Mouse (Mus musculus) limb, embryonic 11.5 days (tissue): Measurements from ENCODE around the gene Pttg1. TPM values are rescaled to one million over a fixed set of nuclear protein-coding genes. Genes with fewer than 3 reads are reported as not detected.

Experiments
- ATAC-seq: fragments of 200-750 bp; cut with Nextera tagmentation; 2 replicates; pipeline ENCODE4 v1.8.0; 2017; ENCODE audit warnings: low read depth; ENCODE audit not compliant: insufficient number of reproducible peaks, low FRiP score, low TSS enrichment
- DNase-seq: peaks from one replicate; pipeline ENCODE4 v3.0.0-alpha.2; 2015; ENCODE audit warnings: low spot score
- H3K27ac ChIP-seq: fragments of 300-500 bp; sonication (generic); replicated peaks from 2 replicates; pipeline ENCODE4 v1.5.1; 2014; ENCODE audit warnings: low read depth, mild to moderate bottlenecking, low read length
- H3K27me3 ChIP-seq: fragments of 300-500 bp; sonication (generic); 2 replicates; pipeline ENCODE4 v1.6.1; 2014; ENCODE audit warnings: mild to moderate bottlenecking, low read length, mixed read lengths; ENCODE audit not compliant: control insufficient read depth, insufficient read depth
- H3K36me3 ChIP-seq: fragments of 300-500 bp; sonication (generic); 2 replicates; pipeline ENCODE4 v1.6.1; 2014; ENCODE audit warnings: mild to moderate bottlenecking, low read length, moderate library complexity, mixed read lengths; ENCODE audit not compliant: control insufficient read depth, insufficient read depth
- H3K4me1 ChIP-seq: fragments of 300-500 bp; sonication (generic); 2 replicates; pipeline ENCODE4 v1.6.1; 2014; ENCODE audit warnings: low read length, mixed read lengths; ENCODE audit not compliant: control insufficient read depth, insufficient read depth
- H3K4me2 ChIP-seq: fragments of 300-500 bp; sonication (generic); 2 replicates; pipeline ENCODE4 v1.6.1; 2014; ENCODE audit warnings: low read depth, mild to moderate bottlenecking, moderate library complexity; ENCODE audit not compliant: severe bottlenecking
- H3K4me3 ChIP-seq: fragments of 300-500 bp; sonication (generic); 2 replicates; pipeline ENCODE4 v1.5.1; 2014; ENCODE audit warnings: low read depth, low read length
- H3K9ac ChIP-seq: fragments of 300-500 bp; sonication (generic); 2 replicates; pipeline ENCODE4 v1.6.1; 2014; ENCODE audit warnings: mild to moderate bottlenecking, low read length
- H3K9me3 ChIP-seq: fragments of 300-500 bp; sonication (generic); 2 replicates; pipeline ENCODE4 v1.6.1; 2016; ENCODE audit warnings: low read length; ENCODE audit not compliant: control insufficient read depth
- WGBS: fragments of 180-500 bp; shearing (Covaris S2); extraction: QIAGEN DNeasy Blood & Tissue Kit; methylation state at CpG from one replicate; pipeline ENCODE4 v1.1.7; 2014; 5-methylcytosine and 5-hydroxymethylcytosine counted together
- microRNA counts: library from miRNA; unstranded; fragments of <30 nt; microRNA quantifications from one replicate; lab custom pipeline; 2016
- microRNA-seq: library from miRNA; unstranded; fragments of <30 nt; microRNA quantifications from one replicate; pipeline ENCODE4, GENCODE M21; 2016
- polyA plus RNA-seq: library from polyadenylated mRNA; unstranded; fragments of >200 nt; fragmentation: Nextera tagmentation; extraction: Ambion mirVana; gene quantifications from 2 replicates; pipeline ENCODE4 v1.2.1, GENCODE M21; 2014

The Pttg1 gene
- polyA plus RNA-seq, 1 experiment from 2014 or later = 100 TPM

DNA sequence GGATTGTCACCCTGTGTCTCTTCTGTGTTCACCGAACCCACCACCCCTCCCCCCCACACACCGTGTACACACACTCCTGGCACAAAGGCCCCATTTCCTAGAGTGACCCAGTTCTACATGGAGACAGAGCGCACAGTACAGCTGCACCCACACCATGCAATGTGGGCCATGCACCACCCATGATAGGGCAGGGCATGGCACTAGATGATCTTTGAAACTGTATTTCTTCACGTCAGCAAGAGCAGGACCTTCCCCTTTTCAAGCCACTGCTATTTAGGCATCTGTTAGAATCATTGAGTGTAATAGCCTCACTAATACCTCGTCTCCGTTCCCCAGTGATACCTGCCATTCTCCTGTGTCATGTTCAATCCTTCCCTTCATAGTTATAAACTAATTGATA lies 51.1 kb downstream of the Pttg1 start:
- no peak for DNase-seq
- Histone ChIP-seq H3K9ac (no peak overlapping the region), H3K4me2 (no peak overlapping the region), H3K4me3 (no peak overlapping the region), H3K27me3 (no peaks in the 10 kb centered on the region), H3K36me3 (no peaks in the 10 kb centered on the region), H3K4me1 (no peaks in the 10 kb centered on the region), H3K9me3 (no peaks in the 10 kb centered on the region), H3K27ac (no peak overlapping the region)
- 84% methylated on average over 6 of the region's 6 CpGs for WGBS
- 0 out of 2 replicates have a peak, but pooled peaks have one; percentile 57 for ATAC-seq

DNA sequence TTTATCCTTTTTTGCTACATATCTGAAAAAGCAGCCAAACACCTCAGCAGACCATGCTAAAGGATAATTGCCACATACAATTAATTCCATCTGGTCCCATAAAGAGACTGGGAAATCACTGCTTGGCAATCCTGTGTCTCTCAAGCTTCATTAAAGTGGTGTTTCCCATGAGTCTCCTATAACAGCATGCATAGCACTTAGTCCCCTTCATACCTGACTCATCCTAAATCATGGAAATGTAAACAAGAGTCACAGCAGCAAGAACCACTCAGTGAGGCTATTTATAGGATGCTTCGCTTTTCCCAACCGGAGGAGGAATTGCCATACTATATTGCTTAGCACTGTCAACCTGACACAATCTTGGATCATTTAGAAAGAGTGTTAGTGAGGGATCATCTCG lies 52.7 kb downstream of the Pttg1 start:
- Histone ChIP-seq H3K27me3 (no peaks in the 10 kb centered on the region), H3K27ac (no peak overlapping the region), H3K36me3 (no peaks in the 10 kb centered on the region), H3K4me3 (no peak overlapping the region), H3K9ac (no peak overlapping the region), H3K9me3 (no peaks in the 10 kb centered on the region), H3K4me1 (no peaks in the 10 kb centered on the region), H3K4me2 (no peak overlapping the region)
- ATAC-seq (no peak), DNase-seq (no peak)
- 80% methylated on average over 3 of the region's 3 CpGs for WGBS

DNA sequence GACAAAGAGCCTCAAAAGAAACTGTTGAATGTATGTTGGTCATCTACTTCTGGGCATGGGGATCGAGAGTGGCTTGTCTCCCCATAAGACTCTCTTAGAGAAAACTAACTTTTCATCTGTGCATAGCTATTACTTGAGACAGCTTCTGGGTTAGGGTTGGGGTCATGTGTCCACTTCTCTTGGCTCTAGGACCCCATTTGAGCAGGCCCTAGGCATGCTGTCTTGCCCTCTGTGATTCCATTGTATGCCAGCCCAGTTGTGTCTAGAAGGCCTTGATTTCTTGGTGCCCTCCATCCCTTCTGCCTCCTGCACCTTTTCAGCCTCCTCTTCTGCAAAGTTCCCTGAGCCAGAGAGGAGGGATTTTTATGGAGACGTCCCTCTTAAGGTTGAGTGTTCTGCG lies 54.2 kb downstream of the Pttg1 start:
- no peak for DNase-seq
- Histone ChIP-seq H3K9ac (no peak overlapping the region), H3K36me3 (no peaks in the 10 kb centered on the region), H3K27me3 (no peaks in the 10 kb centered on the region), H3K27ac (no peak overlapping the region), H3K4me3 (no peak overlapping the region), H3K4me1 (no peaks in the 10 kb centered on the region), H3K4me2 (no peak overlapping the region), H3K9me3 (no peaks in the 10 kb centered on the region)
- no peak for ATAC-seq
- 80% methylated on average over 3 of the region's 3 CpGs for WGBS

MicroRNAs encoded within 50 kb of the gene (microRNA counts, 519-probe panel; counts per million panel counts)
- 3,244 counts per million, percentile 40 among the panel's probes with 10 or more counts for microRNA mmu-miR-146a (lab: Ali Mortazavi, UCI)

Small RNA genes within 50 kb of the gene (microRNA-seq; reads per million reads assigned to microRNA genes)
- 32.3 reads per million, percentile 35 among the genes with 10 or more reads in this experiment for gene Mir146

Other genes with a start within 250 kb of the Pttg1 start
- gene Slu7, start 7.5 kb upstream of the Pttg1 start, polyA plus RNA-seq = 56.8 and 57.4 TPM in 2 replicates
- 0.38 and 0.93 TPM in 2 replicates for gene C1qtnf2, start 48.0 kb upstream of the Pttg1 start, polyA plus RNA-seq
- gene Ccnjl, start 102.5 kb upstream of the Pttg1 start, polyA plus RNA-seq = 33.8 and 34.2 TPM in 2 replicates
- gene 4933415A04Rik, start 160.8 kb upstream of the Pttg1 start, polyA plus RNA-seq = 7.7 and 9.2 TPM in 2 replicates
- gene Fabp6, start 175.3 kb upstream of the Pttg1 start, polyA plus RNA-seq = not detected in 2 replicates